Mouse (Mus musculus): ENCODE measurements at regions not wholly inside any gene's neighbourhood (a gene's known extent, or its start where the extent isn't known, plus 50 kb on each side); places are given as distances from the start of the nearest gene placed in this dataset.
A peak's percentile ranks its signal among the peaks of the same experiment; 100 is the strongest.

GRCm38 (mm10) chrX:98375437-98375836, 226.9 kb downstream of the Ar start:
- peak in 1 of 2 experiments; percentile 5 for DNase-seq (ENCODE audit: low spot score in 2 of 2)

- DNase-seq (ENCODE audit: low spot score in 2 of 2) = peak; percentile 0 to 27
Observed at GRCm38 (mm10) chrX:98380247-98380905, 231.8 kb downstream of the Ar start.

- DNase-seq (ENCODE audit: low spot score in 2 of 2) = no peak
Observed at GRCm38 (mm10) chrX:98384017-98384416, 235.4 kb downstream of the Ar start.

- no peak for DNase-seq (ENCODE audit: low spot score in 2 of 2)
Observed at GRCm38 (mm10) chrX:98392376-98392775, 243.8 kb downstream of the Ar start.

GRCm38 (mm10) chrX:98409090-98409489, 260.5 kb downstream of the Ar start:
- no peak for DNase-seq (ENCODE audit: low spot score in 2 of 2)

GRCm38 (mm10) chrX:98419437-98419836, 270.9 kb downstream of the Ar start:
- no peak for DNase-seq (ENCODE audit: low spot score in 2 of 2)

GRCm38 (mm10) chrX:98452026-98452425, 303.5 kb downstream of the Ar start:
- DNase-seq (ENCODE audit: low spot score in 2 of 2) = peak in 1 of 2 experiments; percentile 2

GRCm38 (mm10) chrX:98476473-98477254, 328.1 kb downstream of the Ar start:
- DNase-seq (ENCODE audit: low spot score in 2 of 2) = no peak

Data from urinary bladder, postnatal 36 days (tissue).